Mouse (Mus musculus): ENCODE data around the gene Jam3.
"Not testable (repeated sequence)": the region's sequence is repeated elsewhere in the genome, so short reads cannot be mapped to it uniquely, and the experiment has no call there.

The Jam3 gene

GRCm38 (mm10) chr9:27166981-27167380 lies 11.8 kb upstream of the Jam3 start:
- no peak for DNase-seq

- no peak for DNase-seq
Measured at GRCm38 (mm10) chr9:27165596-27165995, 10.4 kb upstream of the Jam3 start.

GRCm38 (mm10) chr9:27164957-27165356 lies 9.7 kb upstream of the Jam3 start:
- no peak for DNase-seq

- DNase-seq = not testable (repeated sequence)
Measured at GRCm38 (mm10) chr9:27163661-27164060, 8.4 kb upstream of the Jam3 start.

- no peak for DNase-seq
Measured at GRCm38 (mm10) chr9:27153861-27154260, 1.4 kb downstream of the Jam3 start.

GRCm38 (mm10) chr9:27149836-27150235 lies 5.4 kb downstream of the Jam3 start:
- no peak for DNase-seq

- DNase-seq = no peak
Measured at GRCm38 (mm10) chr9:27148631-27149471, 6.4 kb downstream of the Jam3 start.

GRCm38 (mm10) chr9:27147946-27148345 lies 7.3 kb downstream of the Jam3 start:
- no peak for DNase-seq

GRCm38 (mm10) chr9:27146826-27147225 lies 8.4 kb downstream of the Jam3 start:
- no peak for DNase-seq

- DNase-seq = no peak
Measured at GRCm38 (mm10) chr9:27144996-27145395, 10.2 kb downstream of the Jam3 start.

GRCm38 (mm10) chr9:27144271-27144840 lies 10.9 kb downstream of the Jam3 start:
- DNase-seq = no peak

GRCm38 (mm10) chr9:27140432-27141065 lies 14.7 kb downstream of the Jam3 start:
- DNase-seq = no peak

GRCm38 (mm10) chr9:27136651-27137050 lies 18.6 kb downstream of the Jam3 start:
- no peak for DNase-seq

GRCm38 (mm10) chr9:27135372-27135771 lies 19.8 kb downstream of the Jam3 start:
- no peak for DNase-seq

GRCm38 (mm10) chr9:27134410-27134809 lies 20.8 kb downstream of the Jam3 start:
- DNase-seq = peak in 1 of 2 experiments; percentile 4

GRCm38 (mm10) chr9:27128629-27129028 lies 26.6 kb downstream of the Jam3 start:
- DNase-seq = no peak

GRCm38 (mm10) chr9:27126543-27126942 lies 28.7 kb downstream of the Jam3 start:
- DNase-seq = no peak

GRCm38 (mm10) chr9:27125450-27125849 lies 29.8 kb downstream of the Jam3 start:
- no peak for DNase-seq

GRCm38 (mm10) chr9:27123947-27124346 lies 31.3 kb downstream of the Jam3 start:
- DNase-seq = no peak

- DNase-seq = no peak
Measured at GRCm38 (mm10) chr9:27122963-27123362, 32.3 kb downstream of the Jam3 start.

GRCm38 (mm10) chr9:27122076-27122475 lies 33.1 kb downstream of the Jam3 start:
- no peak for DNase-seq

GRCm38 (mm10) chr9:27121254-27121653 lies 34.0 kb downstream of the Jam3 start:
- DNase-seq = no peak

GRCm38 (mm10) chr9:27111756-27112155 lies 43.5 kb downstream of the Jam3 start:
- no peak for DNase-seq

GRCm38 (mm10) chr9:27110681-27111080 lies 44.5 kb downstream of the Jam3 start:
- DNase-seq = no peak

Measured in spleen, adult 18-20 months (tissue).